Mouse (Mus musculus) kidney, postnatal 25 days (tissue): ENCODE results near the gene Tcf19.
A peak's percentile ranks its signal among the peaks of the same experiment; 100 is the strongest.

Source experiments
- DNase-seq, 2 experiments: peaks; one replicate each; pipeline ENCODE4 v3.0.0; 2021; ENCODE audit warnings: mixed read lengths in 2 of 2

Tcf19 gene

GRCm38 (mm10) chr17:35516652-35517500 lies at the start of gene Tcf19, which contains the start of gene Cchcr1:
TSS of gene Tcf19 (minus strand) at chr17:35516824.
TSS of gene Cchcr1 (plus strand) at chr17:35517100.
- DNase-seq = peak; percentile 99

GRCm38 (mm10) chr17:35558216-35558615 lies 41.6 kb upstream of the Tcf19 start:
- DNase-seq = no peak

DNA sequence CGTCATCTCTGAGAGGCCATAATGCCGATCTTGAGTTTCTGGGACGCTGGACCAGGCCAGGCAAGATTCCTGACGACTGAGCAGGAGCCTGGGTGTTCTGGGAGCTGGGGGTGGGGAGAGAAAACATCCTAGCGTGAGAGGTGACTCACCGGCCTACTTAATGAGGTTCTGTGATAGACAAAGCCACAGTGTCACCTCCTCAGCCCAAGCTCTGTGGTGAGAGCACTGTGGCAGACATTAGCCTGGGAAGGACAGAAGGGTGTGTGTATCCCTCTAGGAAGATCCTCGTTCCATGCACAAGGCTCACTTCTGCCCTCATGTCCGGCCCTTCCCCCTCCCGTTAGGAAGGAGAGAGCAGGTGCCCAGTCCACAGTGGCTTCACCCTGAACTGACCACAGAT lies 40.7 kb upstream of the Tcf19 start:
- DNase-seq = no peak

DNA sequence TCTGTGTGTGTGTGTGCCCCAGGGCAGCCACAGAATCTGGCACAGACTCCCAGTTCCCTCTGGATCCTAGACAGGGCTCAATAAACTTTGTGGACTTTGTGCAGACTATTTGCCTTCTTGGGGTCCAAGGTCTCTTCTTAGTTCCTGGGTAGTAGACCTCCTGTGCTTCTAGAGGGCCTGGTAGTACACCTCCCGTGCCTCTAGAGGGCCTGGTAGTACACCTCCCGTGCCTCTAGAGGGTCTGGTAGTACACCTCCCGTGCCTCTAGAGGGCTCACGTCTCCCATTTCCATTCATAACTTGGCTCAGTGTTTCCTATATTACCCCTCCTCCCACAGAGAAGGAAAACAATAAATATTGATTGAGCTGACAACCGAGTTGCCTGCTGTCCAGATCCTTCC lies 40.2 kb upstream of the Tcf19 start:
- peak; percentile 74 to 83 for DNase-seq

DNA sequence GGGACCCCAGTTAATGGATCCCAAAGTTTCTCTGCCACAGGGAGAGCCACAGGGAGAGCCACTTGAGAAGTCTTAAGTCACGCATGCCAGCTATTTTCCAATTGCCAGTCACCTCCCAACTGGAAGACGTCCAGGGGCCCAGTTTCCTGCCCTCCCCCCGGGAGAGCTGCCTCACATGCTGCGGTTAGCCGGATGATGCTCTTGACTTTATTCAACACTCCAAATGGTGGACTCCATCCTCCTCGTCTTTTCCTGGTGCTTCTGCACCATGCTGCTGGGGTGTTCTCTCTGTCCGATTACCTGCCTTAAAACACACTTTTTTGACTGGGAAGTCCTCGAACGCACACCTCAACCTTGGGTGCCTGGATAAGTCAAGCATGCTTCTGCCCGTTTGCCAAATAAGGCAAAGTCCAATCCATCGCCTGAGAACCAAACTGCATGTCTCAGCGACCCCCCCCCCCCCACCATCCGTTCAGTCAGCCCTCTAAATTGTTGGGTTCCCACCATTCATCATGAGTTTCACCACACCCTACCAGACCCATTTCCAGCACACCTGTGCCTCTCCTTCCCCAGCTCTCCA lies 39.7 kb upstream of the Tcf19 start:
- DNase-seq = peak in 1 of 2 experiments; percentile 14

DNA sequence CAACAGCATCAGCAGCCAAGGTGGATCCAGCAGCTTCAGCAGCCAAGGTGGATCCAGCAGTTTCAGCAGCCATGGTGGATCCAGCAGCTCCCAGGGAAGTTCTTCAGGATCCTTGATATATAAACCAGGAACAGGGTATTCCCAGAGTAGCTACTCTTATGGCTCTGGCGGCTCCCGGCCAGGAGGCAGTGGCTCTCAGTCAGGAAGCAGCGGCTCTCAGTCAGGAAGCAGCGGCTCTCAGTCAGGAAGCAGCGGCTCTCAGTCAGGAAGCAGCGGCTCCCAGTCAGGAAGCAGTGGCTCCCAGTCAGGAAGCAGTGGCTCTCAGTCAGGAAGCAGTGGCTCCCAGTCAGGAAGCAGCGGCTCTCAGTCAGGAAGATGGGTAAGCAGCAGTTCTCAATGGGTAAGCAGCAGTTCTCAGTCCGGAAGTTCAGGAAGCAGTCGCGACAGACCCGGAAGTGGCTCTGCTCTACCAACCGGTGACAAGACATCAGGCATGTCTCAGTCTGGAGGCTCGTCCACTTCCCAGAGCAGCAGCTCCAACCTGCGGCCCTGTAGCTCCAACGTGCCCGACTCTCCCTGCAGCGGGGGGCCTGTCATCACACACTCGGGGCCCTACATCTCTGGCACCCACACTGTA lies 38.3 kb upstream of the Tcf19 start:
- DNase-seq = no peak

- DNase-seq = no peak
These were observed 37.7 kb upstream of the Tcf19 start for GRCm38 (mm10) chr17:35554321-35554720.

GRCm38 (mm10) chr17:35551881-35552414 lies 35.3 kb upstream of the Tcf19 start, which contains the start of gene Cdsn:
TSS of gene Cdsn (plus strand) at chr17:35552128.
- no peak for DNase-seq

DNA sequence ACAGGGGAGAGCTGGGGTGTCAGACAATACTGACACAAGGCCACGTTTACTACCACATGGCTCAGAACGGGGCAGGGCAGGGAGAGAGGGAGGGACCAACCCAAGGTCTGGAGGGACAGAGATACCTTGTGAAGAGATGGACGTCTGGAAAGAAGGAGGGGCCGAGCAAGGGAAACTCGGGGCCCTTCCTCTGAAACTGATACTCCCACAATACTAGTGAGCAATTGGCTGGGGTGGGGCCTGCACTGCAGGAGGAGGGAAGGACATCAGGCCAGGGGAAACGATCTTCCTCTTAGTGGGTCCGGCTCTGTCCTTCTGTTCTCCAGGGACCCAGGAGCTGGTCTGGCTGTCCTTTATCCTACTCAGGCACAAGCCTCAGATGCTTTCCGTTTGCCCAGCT lies 34.2 kb upstream of the Tcf19 start:
- DNase-seq = no peak

- DNase-seq = no peak
These were observed 33.5 kb upstream of the Tcf19 start for GRCm38 (mm10) chr17:35550143-35550494.

- peak; percentile 60 to 76 for DNase-seq
These were observed 33.0 kb upstream of the Tcf19 start for GRCm38 (mm10) chr17:35549437-35550142.

- DNase-seq = no peak
These were observed 32.0 kb upstream of the Tcf19 start for GRCm38 (mm10) chr17:35548636-35549035.

DNA sequence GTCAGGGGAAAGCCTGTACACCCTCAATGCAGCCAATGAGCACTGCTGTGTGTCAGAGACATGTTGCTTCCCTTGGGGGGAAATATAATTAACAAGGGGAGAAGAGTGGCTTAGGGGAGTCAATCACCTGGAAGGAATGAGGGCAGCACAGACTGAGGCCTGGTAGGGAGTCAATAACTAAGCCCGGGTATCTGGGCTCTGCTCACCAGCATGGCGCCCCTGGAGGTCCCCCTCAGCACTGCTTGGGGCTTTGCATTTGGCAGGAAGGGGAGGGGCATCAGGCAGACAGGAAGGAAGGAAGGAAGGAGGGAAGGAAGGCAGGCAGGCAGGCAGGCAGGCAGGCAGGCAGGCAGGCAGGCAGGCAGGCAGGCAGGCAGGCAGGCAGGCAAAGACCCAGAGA lies 30.8 kb upstream of the Tcf19 start:
- DNase-seq = no peak

- peak; percentile 44 to 69 for DNase-seq
These were observed 28.1 kb upstream of the Tcf19 start for GRCm38 (mm10) chr17:35544680-35545079.

- no peak for DNase-seq
These were observed 27.4 kb upstream of the Tcf19 start for GRCm38 (mm10) chr17:35544001-35544400.

DNA sequence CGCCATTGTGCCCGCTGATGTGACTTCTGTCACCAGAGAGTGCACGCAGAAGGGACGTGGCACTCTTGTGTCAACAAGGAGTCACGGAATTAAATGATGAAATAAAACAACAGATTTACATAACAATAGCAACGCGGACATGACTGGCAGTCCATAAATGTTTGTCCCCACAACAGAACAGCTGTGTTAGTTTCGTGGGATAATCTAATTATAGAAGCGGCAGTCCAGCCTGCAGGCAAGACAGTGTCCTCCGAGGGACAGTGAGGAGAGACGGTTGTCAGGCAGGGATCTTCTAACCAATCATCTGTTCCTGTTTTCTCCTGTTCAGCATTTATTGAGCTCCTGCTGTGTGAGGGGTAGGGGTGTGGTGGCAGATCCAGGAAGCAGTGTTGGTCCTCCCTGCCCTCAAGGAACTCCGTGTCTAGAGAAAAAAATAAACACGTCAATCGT lies 26.8 kb upstream of the Tcf19 start:
- no peak for DNase-seq

DNA sequence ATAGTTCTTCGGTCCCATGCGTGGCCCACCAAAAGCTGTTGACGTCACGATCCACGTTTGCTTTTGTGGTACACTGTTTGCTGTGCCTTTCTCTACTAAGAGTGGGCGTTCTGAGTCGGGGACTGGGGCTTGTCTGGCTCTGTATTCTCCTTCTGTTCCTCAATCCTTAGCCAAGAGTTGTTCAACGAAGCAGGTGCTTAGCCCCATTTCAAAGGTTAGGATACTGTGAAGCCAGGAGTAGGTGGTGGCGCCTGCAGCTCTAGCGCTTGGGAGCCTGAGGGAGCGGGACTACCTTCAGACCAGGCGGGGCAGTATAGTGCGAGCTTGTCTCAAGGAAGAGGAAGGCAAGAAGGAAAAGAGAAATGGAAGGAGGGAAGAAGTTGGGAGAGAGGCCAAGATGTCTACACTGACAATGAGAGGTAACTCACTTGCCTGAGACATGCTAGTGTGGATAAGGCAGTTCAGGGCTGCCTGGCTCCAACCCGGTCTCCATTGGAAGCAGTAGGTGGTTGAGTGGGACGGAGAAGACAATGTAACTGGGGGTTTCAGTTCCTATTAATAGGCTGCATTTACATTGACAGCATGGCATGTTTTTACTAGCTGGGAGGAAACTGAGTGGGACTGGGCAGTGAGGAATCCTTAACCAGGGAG lies 26.3 kb upstream of the Tcf19 start:
- DNase-seq = no peak

DNA sequence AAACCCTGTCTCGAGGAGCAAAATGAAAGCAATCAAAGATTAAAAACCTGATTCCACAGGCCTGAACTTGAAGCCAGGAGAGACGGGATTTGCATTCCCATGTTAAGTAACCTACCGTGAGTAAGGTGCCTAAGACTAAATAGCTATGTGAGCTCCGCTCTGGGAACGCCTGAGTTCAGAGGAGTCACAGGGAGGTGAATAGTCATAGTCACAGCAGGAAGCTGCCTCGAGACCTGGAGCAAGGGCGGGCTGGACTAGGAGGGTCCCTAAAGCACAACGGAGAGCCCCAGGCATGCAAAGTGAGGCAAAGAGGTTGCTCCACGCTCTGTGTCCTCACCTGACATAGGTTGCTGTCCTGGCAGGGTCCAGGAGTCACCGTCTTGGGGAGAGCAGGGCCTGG lies 22.9 kb upstream of the Tcf19 start:
- no peak for DNase-seq

DNA sequence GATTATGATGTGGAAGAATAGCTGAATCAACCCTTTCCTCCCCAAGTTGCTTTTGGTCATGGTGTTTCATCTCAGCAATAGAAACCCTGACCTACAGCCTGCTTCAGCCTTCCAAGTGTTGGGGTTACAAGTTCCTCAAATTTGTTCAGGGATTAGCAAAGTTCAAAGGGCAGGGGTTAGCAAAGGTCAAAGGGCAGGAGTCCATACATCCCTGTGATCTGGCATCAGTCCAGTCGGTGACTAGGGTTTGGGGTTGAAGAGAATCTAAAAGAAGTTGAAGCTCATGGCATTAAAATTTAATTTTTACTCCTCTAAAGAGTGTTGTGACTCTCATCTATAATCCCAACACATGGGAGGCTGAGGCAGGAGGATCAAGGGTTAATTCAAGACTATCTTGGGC lies 21.9 kb upstream of the Tcf19 start:
- DNase-seq = no peak

DNA sequence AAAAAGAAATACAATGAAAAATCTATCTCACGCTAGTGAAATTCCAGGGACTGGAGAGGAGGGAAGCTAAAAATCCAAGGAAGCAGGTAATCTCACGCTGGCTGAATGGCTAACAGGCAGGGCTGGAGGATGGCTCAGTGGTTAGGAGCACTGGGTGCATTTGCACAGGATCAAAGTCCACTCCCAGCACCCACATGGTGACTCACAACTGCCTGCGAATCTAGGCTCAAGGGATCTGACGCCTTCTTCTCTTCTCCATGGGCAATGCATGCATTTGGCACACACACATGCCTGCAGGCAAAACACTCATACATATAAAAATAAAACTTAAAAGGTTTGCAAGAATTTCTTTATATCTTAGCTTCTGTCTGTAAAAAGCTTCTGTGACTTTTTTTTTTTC lies 20.8 kb upstream of the Tcf19 start:
- DNase-seq = no peak

GRCm38 (mm10) chr17:35534343-35534742 lies 17.7 kb upstream of the Tcf19 start:
- peak; percentile 76 to 85 for DNase-seq

GRCm38 (mm10) chr17:35532901-35533300 lies 16.3 kb upstream of the Tcf19 start, which contains the start of gene Psors1c2:
TSS of gene Psors1c2 (plus strand) at chr17:35533201.
- DNase-seq = no peak
